Mouse (Mus musculus): Measurements from ENCODE around the gene Flt1.
"Not testable (repeated sequence)": the region's sequence is repeated elsewhere in the genome, so short reads cannot be mapped to it uniquely, and the experiment has no call there.

Flt1 gene

DNA sequence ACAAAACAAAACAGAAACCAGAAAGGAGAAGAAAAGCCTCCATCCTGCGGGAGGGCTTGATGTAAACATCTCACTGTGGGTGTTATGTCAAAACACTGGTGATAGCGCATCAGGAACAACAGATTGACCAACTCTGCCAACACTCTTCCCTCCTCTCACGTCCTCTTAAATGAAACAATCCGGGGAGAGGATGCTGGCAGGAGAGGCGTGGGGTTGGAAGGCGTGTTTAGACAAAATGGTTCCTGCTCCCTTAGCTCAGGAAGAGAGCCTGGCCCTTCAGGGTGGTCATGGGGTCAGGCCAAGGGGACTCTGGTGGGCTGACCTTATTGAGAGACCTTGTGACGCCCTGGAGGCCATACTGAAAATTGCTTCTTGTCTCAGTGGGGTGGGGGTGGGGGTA, 65.9 kb downstream of the Flt1 start:
- no peak for DNase-seq

DNA sequence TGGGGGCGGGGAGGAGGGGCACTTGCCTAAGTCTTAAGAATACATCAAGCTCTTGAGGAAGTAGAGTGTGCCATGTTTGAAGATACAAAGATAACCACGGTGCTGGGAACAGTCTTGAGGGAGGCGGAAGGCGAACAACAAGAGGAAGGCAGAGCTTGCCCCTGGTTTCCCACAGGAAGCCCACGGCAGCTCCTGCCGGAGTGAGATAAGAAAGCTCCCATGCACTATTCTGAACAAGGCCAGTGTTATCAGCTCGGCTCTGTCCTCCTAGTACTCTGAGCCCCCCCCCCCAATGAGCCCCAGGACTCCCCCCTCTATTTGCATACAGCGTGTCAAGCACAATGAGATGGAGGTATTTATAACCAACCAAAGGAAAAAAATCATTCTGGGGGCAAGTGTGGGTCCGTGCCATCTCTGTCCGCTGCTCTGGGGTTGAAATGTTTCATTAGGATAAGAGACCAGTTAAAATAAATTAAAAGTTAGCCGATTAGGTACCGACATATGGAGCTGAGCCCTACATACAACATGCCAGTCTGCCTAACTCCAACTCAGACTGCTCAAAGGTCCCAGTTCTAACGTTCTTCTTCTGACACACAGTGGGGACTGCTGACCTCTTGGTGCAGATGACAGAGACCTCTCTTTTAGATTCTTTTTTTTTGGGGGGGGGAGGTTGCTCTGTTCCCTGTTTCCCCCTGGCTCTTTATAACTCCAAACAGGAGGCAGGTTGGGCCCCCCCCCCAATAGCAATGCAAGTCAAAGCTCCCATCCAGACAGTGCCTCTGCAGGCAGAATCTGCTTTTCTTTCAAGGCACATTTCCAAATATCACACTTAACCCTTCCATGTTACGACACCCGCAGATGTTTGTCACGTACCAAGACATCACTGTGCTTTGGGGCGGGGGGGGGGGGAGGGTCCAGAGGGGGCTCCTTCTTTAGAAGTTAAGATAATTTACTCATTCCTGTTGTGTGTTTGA, 67.6 kb downstream of the Flt1 start:
- DNase-seq: peak; percentile 78

DNA sequence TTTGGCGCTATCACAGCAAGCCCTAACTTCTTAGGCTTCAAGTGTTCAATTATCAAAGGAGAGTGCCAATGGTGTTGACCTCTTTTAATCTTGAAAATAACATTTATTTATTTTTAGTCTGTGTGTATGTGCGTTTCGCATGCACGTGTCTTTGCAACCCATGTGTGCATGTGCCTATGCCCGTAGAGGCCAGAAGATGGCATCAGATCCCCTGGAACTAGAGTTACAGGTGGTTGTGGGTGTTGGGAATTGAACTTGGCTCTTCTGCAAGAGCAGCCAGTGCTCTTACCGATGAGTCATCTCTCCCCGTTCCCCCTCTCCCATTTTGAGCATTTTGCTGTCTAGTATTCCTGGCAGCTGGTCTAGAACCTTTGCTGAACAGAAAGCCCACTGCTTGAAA, 70.0 kb downstream of the Flt1 start:
- no peak for DNase-seq

DNA sequence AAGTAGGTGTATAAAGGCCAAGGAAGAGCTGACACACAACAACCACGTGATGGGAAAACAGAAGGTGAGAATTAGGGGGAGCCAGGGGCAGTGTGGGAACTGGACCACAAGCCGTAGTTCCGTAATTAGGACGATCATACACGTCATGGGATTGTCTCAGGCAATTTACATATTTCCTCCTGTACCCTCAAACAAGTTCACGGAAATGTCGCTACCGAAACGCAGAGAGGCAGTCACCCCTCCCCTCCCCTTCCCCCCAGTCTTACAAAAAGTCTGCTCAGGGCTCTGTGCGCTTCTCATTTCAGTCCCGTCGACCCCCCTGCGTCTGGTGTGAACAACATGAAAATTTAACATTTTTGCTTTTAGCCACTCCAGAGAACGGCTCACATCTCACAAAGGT, 74.6 kb downstream of the Flt1 start:
- no peak for DNase-seq

DNA sequence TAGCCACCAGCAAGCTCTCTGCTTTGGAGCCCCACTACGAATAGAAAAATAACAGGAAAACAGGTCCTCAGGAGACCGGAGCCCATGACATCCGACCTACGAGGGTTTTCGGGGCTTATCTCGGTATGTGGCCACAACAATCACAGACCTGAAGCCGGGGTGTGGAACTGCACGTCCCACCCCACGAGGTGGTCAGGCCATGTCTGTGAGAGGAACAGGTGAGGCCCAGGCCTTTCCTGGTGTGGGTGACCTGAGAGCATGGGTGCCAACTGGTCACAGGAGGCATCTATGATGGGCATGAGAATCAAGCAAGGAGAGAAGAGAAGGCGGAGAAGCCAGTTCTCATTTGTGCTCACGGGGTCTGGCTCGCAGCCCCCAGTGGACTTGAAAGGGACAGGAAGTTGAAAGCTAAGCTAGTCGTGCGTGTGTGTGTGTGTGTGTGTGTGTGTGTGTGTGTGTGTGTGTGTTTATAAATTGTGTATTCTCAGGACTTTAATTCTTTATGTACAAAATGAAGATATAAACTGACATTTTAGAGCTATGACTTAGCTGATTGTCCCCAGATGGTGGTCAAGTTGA, 79.4 kb downstream of the Flt1 start:
- DNase-seq: no peak

DNA sequence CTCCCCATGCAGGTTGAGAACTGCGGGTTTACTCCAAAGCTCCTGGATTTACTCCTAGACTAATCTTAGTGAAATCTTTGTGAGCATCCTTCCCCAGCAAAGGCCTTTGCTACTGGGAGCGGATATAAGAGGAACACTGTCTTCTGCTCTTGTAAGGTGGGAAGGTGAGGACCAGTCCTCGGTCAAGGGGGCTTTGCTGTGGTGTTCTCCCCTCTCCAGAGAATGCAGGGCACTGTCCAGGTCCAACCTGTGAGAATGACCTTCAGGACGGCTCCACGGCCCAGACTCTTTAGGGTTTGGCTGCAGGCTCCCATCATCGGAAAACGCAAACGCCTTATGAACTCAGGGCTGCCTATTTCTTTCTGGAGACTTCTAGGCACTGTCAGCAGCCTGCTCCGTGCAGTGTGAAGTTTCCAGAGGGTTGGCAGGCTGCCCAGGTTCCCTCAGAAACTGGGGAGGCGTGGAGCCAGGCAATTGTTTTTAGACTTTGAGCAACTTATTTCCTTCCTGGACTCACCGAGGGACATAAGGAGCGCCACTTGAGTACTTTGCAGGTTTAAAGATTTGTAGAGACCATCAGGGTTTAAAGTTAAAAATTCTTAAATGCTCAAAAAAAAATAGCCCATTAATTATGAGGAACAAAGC, 80.7 kb downstream of the Flt1 start:
- peak; percentile 78 for DNase-seq

DNA sequence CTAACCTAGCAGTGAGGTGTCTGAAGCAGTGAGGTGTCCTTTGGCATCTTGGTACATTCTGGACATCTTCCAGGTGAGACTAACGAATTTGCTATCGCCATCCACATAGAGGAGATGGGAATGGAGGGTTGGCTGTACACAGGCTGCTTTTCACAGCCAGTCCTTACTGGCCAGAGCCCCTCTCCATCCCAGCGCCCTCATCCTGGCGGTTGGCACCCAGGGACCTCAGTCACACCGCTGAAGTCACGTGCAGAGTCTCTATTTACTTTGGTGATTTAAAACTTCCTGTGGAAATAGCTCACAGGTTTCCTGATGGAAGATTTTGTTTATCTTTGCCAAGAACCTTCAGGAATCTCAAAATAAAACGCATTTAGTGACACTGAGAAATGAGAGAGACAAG, 84.4 kb downstream of the Flt1 start:
- DNase-seq: no peak

DNA sequence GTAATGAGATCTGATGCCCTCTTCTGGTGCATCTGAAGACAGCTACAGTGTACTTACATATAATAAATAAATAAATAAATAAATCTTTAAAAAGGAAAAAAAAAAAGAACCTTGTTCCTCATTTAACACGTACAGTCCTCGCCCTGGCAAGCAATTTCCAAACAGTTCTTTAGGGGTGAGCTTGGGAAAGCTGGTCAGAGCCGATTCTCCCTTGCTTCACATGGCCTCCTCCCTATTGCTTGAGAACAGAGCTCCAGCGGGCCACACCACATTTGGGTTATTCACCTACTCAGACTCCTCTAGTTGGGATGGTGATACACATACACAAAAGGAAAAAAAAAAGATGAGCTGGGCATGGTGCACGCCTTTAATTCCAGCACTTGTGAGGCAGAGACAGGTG, 85.9 kb downstream of the Flt1 start:
- DNase-seq: no peak

DNA sequence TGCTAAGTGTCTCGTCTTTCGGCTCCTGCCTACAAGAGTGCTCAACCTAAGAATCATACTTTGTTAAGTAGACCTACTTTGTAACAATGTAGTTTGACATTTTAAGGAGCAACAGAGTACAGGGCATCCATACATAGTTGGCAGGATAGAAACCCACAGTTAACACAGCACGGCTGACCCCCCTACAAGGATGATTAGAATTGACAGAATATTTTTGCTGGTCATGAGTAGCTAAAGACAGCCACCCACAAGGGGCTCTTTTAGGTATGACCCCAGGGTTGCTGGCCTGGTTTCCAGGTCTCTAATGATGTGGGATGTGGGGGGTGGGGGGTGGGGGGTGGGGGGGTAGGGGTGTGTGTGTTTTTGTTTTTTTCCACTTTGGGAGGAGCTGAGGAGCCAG, 89.1 kb downstream of the Flt1 start:
- no peak for DNase-seq

DNA sequence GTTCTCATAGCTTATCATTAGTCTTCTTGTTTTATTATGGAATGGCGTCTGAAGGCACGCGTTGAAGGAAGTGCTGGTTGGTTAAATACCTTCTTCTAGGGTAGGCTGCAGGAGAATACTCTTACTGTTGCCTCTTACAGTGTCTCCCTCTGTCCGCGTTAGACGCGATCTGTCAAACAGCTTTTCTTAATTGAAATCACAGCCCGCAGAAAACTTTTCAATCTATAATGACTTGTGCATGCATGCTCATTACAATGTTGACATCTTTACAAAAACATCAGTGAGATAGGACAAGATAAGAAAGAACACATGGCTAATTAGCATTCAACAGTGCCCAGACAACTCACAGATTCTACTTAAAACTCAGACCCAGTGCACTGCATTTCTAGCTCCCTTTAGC, 89.9 kb downstream of the Flt1 start:
- no peak for DNase-seq

DNA sequence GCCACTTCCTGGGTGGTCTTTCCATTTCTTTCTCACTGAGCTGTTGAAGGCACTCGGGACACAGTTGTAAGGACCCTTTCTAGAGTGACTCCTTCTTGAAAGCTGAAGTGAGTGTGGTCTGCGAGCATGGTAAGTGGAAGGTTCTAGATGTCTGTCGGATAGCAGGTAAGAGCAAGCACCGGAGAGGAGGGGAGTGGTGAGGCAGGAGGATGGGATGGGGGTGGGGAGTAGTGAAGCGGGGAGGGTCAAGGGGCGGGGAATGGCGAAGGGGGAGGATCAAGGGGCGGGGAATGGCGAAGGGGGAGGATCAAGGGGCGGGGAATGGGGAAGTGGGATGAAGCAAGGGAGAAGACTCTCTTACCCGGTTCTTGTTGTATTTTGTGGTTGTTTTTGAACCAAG, 91.8 kb downstream of the Flt1 start:
- DNase-seq: no peak

DNA sequence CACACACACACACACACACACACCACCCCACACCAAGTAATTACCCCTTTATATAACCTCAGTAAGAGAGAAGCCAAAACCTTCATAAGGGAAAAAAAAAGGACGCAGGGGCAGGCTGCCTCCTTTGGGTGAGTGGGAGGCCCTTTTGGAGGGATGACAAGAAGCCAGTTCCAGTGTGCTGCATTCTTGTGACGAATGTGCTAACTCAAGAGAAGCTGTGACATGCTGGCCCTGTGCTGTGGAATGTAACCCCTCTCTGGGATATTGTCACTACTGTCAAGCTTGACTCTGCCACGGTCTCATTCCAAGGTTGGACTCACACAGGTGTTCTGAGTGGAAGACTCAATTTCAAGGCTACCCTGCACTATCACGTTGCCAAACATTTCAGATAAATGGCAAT, 93.1 kb downstream of the Flt1 start:
- DNase-seq: no peak

DNA sequence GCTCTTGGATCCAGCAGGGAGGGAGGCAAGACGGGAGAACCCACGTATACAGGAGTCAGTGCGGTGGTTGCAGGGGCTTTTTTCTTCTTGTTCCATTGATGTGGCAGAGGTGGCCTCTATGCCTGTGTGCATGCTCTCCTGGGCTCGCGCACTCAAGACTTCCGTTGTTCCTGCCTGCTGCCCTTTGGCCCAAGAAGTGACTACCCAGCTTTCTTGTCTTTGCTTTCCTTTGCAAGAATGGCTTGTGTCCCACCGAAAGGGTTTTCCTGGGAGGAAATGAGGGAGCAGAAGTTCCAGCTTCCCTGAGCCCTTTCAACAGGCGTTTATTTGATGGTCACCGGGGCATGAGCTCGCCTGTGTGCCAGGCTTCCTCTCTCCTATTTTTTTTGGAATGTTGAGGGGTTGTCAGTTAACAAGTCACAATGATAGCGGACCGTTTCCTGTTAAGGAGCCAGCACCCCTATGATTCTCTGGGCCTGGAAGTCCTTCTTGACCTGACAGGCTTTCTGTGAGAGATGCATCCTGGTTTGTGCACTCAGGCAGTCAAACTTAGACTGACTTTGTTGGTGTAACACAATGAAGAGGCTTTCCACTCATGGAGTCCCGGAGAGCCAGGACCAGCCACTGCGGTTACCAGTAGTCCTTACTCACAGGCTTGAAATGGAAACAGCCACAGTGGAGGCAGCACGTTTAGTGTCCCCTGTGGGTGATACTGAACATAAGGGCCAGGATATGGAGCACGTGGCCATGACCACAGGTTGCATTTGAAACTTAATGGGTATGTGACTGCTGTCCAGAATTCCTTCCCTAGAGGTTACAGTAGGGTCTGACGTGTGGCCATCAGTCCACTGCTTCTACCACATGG, 95.2 kb downstream of the Flt1 start:
- peak; percentile 56 for DNase-seq

DNA sequence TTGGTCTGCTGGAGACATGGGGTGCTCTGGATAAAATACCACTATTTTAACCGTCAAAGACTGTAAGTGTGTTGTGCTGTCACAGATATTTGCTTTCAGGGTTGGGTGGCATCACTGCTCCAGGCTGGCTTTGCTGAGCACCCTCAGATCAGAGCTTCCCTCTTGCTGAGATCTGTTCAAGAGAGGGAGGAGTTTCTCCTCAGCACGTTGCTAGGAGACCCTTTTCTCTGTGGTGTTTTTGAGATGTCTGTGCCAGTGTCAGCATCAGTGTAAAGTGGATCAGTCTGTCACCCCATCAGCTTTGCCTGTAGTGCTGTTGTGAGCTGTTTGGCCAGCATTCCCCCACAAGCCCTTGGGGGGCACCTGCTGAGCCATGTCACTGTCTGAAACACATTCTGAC, 98.9 kb downstream of the Flt1 start:
- no peak for DNase-seq

DNA sequence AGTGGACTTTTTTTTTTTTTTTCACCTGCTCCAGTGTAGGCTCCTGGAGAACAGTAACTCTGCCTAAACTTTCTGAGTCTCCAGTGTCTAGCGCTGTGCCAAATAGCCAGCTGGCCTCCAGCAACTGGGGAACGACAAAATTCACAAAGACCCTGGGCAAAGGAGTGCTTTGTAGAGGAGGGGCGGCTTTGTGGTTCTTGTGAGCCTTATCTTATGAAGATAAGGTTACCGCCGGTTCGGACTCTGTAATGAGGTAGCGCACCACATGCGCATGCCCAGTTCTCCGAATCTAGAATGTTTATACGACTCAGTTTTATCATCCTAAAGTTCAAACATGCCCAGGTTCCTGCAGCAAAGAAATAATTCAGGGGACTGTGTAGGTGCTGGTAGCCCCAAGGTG, 102.1 kb downstream of the Flt1 start:
- no peak for DNase-seq

DNA sequence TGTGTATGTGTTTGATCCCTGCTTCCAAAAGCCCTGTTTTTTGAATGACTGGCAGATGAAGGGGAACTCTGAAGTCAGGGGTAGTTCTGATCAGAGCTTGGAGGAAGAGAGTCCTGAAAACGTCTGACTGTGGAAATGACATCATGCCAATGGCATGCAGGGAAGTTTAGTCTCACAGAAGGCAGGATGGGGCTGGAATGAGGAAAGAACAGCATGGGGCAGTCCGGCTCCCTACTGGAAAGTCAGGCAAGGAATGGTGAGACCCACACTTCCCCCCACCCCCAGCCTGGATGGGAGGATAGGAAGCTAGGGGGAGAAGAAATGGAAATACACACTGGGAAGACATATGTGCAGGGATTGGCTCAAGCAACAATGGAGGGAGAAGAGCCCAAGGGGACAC, 105.6 kb downstream of the Flt1 start:
- no peak for DNase-seq

DNA sequence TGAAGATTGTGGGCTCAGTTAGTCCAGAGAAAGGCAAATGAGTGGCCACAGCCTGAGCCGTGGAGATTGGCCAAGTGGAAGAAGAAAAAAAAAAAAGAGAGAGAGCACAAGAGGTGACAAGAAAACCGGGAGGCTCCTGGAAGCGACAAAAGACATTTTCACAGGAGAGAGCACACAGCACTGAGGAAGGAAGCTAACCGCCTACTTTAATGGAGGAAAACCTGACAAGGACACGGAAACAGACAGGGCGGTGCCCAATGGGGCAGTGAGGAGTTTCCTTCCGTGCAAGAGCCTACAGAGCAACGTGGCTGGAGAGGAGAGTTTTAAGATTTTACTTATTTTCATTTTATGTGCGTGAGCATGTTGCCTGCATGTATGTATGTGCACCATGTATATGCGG, 107.6 kb downstream of the Flt1 start:
- peak; percentile 33 for DNase-seq

DNA sequence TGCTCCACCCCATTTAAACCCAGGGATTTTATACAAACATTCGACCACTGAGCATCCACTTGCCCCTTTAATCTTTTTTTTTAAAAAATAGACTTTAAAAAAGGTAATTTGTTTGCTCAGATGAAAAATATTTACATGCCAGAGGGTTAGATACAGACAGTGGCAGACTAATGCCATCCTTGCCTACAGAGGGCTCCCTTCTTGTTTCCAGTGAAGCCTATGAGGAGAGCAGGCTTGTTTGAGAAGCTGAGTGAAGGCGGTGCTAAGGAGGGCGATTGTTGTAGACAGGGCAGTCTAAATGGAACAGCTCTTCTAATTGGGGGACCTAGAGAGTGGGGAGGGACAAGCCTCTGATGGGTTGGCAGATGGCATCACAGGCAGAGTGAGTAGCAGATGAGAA, 109.4 kb downstream of the Flt1 start:
- DNase-seq: no peak

DNA sequence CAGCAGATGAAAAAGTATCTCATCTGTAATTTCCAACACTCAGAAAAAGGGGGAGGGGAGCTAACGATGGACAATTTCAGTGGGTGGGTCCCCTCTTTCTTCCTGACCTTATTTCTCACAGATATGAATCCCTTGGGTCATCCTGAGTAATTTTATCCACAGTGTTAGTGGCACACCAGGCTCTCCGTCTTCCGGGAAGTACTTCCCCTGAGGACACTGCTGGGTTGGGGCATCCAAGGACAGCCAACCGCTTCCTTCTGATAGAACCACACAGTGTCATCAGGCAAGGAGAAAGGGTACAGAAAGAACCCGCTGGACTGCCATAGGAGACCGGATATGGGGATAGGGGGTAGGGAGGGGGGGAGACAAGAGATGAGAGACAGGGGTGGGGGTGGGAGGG, 111.2 kb downstream of the Flt1 start:
- no peak for DNase-seq

DNA sequence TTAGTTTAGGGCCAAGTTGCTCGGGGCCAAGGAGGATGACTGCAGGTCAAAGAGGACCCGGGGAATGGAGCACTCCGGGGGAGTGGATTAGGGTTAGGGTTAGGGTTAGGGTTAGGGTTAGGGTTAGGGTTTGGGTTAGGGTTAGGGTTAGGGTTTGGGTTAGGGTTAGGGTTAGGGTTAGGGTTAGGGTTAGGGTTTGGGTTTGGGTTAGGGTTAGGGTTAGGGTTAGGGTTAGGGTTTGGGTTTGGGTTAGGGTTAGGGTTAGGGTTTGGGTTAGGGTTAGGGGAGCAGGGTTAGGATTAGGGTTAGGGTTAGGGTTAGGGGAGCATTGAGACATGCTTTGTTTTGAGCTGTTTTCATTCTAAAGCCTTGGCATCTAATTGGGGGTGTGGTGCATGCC, 114.5 kb downstream of the Flt1 start:
- DNase-seq: not testable (repeated sequence)

DNA sequence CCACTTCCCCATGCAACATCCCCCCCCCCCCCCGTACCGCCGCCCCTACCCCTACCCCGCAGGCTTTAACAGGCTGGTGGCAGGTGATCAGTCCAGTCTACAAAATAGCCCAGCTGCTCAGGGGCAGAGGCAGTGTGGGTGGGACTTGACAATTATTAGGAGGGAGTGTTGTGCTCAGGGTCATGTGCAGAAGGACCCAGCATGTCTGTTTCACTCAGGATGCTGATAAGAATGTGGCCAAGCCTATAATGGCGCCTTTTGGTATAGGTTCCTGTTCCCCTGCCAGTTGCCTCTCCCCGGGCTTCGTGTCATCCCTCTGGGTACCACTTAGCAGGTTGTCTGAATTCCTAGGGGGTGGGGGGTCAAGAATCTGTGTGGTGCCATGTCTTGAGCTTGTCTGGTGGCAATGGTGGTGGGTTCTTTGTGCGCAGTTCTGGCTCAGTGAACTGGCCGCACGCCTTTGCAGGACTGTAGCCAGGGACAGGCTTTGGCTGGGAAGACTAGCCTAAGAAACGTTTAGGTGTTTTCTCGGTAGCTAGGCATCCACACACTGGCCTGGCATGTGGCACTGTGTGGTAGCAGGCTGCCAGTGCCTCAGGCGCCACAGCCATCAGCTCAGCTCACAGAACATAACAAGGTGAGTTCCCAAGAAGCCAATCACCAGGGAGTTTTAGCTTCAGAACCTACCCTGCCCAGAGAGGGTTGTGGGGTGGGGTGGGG, 118.4 kb downstream of the Flt1 start:
- peak; percentile 58 for DNase-seq

DNA sequence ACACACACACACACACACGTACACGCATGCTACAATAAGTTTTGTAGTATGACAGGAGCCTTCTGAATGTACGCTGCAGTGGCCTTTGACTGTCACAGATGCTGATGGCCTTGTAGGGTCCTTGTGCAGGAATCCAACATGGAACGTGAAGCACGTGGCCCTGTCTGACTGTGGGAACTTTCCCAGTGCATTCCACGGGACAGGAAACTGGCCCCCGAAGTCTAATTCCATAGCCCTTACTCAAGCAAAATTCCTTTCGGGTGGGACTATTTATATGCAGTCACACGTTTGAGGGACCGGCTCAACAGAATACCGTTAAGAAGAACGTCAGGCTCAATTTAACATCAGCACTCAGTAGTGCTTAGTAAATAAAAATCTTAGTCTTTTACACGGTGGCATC, 119.1 kb downstream of the Flt1 start:
- peak; percentile 48 for DNase-seq
